Mouse (Mus musculus) embryo, embryonic 9.5 days (tissue): Measurements from ENCODE around the gene 1700028P14Rik.

ENCODE experiments used
- DNase-seq: peaks from one replicate; pipeline ENCODE4 v3.0.0-alpha.2; 2017; ENCODE audit errors: extremely low spot score

The 1700028P14Rik gene

DNA sequence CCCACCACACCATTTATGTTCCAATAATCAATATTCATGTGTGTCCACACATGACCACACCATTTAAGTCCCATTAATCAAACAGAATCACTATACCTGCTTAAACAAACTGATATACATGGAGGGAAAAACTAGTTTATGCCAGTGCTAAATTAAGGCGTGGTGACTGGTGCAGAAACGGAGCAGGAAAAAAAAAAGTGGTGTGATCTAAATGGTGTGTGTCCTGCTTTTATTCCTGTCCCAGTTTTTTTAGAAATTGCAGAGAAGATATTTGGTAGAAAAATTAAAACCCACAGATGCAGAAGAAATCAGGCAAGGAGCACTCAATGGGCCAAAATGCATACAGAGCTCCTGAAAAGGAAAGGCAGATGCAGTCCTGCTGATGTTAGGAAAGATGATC lies 44.7 kb downstream of the 1700028P14Rik start:
- DNase-seq, result no peak

DNA sequence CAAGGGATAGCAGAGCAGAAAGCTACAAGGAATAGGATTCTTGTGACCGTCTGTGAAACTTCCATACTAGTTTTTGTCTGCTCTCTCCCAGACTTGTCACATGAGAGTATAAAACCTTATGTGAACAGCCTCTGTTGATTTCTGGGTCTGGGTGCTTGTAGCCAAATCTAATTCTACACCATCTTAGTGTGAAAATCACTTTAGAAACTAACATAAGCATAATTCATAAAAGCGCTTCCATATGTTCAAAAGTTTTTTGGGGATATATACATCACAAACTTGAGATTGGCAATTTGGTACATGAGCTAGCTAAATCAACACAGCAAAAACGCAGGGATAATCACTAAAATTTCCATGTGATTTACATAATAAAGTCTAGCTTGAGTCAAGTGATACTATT lies 57.7 kb downstream of the 1700028P14Rik start:
- DNase-seq, result no peak

DNA sequence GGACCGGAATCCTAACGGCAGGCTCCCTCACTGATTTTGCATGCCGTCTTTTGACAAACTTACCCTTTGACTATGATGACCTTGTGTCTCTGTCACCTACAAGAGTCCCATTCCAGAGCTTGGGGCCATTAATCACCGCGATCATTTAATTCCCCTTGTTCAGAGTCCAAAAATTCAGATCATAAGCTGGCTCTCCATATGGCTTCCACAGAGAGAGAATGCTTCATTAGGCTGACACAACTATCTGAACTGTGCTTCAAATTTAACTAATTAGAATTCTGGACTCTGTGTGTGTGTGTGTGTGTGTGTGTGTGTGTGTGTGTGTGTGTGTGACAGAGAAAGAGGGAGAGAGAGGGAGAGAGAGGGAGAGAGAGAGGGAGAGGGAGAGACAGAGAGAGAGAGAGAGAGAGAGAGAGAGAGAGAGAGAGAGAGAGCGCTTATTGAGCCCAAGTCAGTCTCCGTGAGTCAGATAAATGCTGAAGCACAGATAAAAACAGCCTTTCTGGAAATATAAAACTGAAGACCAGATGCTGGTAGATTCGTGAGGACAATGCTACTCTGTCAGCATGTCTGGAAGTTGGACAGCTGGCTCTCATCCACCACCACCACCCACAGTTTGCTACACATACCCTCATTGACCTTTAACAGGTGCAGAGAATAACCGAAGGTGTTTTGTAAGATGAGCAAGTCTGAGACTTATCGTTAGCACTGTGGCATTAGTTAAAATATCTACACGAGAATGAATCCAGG lies 73.8 kb downstream of the 1700028P14Rik start:
- DNase-seq, result no peak

DNA sequence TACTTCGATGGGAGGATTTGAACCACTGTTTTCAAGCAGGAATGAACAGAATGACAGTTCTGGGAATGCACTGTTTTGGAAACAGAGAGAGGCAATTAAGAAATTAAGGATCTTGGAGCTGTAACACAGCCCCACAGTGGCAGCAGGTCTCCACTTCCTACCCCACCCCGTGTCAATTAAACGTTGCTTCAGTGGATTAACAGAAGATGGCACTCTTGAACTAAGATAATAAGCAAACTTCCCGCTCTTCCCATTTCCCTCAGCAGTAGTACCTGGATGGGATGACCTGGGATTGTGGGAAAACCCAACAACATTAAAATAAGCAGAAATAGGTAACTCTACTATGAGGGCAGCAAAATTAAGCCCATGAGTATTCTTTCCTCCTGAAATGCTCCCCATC lies 75.9 kb downstream of the 1700028P14Rik start:
- DNase-seq, result no peak

DNA sequence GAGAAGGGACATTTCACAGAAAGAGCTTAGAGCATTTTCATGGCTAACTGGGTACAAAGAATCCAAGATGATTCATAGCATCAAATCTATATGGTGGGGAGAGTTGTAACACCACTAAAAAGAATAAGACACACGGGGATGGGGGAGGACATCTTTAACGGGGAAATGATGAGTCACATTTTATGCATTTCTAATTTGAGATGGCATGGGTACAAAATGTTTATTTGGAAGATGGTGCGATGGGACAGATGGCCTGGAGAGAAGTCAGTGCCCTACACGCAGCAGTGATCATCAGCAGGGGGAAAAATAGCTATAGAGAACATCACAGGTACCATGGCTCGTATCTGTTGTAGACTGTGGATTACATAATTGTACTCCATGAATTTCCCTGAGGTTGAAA lies 88.9 kb downstream of the 1700028P14Rik start:
- DNase-seq, result no peak

DNA sequence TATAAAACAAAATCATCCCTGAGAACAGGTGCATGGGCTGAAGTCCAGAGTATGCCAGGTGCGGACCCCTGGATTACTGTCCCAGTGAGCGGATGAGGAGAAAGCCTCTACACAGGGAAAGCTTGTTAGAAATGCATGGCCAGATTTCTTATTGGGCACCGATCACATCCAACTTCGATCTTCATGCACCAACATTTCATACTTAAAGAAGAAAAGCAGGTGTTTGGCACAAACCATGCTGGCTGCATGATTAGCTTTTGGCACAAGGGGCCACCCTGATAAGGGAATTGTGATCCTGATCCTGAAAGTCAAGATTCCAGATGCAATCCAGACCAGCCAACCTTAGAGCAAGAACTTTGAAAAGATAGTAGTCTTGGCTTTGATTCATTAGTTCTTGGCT lies 90.0 kb downstream of the 1700028P14Rik start:
- DNase-seq, result no peak

DNA sequence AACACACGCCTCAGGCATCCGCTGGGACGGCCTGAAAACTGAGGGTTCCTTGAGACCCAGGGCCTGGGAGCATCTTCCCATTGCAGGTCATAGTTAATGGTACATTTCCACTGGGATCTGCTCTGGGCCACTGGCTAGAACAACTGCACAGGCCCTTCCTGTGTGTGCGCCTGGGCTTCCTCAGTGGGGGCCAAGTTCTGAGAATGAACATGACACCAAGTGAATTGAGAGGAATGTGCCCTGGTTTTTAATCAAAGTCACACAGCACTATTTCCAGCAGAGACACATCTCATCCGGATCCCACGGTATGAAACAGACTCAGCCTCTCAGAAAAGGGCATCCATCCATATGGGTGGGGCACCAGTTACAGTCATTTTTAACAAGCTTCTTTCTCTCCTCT lies 90.6 kb downstream of the 1700028P14Rik start:
- DNase-seq, result no peak

DNA sequence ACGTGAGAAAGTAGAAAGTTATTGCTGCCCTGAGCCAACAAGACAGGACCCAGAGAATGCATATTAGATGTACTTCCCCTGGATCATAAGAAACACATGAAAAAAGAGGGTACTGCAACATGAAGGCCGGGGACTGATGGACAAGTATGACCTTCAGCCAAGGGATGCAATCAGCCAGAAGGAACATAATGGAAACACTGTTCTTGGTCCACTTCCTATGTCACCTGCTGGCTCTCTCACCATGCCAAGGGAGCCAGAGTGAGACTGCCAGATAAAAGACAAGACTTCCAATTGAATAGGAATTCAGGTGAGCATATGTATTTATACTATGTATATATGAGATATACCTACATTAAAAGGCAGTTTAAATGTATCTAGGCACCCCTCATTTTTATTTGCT lies 99.2 kb downstream of the 1700028P14Rik start:
- DNase-seq, result no peak

DNA sequence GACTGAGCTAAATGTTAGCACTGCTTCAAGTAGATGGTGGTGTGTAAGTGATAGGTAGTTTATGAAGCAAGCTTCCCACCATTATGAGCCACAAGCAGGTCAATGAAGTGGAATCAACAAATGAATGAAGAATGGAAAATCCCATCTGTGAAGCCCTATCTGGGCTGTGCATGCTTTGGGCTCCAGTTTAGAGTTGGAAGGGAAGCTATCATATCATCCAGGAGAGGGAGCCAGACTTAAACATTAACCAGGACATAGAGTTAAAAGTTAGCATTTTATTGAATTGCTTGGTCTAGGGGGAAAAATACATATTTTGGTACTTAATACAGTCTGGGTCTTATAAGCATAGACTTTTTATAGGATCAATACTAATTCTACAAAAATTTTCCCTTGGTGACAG lies 107.0 kb downstream of the 1700028P14Rik start:
- no peak for DNase-seq

DNA sequence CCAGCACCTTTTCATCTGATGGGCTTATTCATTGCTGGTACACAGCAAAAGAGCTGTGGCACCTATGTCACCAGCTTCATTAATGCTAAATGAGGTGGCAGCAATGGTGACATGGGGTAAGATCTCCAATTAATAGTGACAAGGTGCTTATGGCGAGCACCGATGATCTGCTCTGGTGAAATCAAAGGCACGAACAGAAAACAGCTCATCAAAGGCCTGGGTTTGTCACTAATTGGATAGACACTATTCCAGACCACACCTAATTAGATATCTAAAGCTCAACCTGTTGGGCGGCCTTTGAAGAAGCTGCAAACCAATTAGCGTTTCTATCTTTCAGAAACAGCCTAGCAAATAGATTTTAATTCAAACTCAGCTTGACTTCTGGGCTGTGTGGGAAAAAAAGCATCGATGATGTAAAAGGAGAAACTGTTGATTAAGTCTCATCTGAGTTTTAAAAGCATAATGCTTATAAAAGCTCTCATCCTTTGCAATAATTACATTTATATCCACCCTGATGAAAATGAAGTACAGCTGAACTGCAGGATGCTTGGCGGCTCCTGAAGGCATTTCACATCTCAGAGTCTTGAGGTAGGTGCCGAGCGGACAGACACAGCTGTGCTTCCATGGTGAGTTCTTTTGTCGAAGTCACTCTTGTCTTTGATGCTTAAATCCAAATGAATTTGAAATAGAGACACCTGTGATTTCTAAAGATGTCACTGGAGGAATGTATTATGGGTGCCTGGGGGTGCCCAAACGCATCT lies 109.2 kb downstream of the 1700028P14Rik start:
- DNase-seq, result no peak

DNA sequence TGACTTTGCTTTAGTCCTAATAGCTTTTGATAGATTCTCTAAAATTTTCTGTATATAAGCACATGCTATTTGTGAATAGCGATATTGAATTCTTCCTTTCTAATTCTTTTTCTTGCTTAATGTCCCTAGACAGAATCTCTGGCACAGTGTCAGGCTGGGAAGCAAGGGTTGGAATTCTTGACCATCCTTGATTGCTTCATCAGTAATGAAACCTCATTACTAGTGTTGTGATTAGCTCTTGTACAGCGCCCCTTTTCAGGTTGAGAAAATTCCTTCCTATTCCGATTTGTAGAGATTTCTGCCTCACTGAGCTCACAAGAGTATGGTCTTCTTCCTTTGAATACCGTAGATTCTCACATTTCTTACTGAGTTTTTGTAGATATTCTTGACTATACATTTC lies 109.9 kb downstream of the 1700028P14Rik start:
- no peak for DNase-seq

DNA sequence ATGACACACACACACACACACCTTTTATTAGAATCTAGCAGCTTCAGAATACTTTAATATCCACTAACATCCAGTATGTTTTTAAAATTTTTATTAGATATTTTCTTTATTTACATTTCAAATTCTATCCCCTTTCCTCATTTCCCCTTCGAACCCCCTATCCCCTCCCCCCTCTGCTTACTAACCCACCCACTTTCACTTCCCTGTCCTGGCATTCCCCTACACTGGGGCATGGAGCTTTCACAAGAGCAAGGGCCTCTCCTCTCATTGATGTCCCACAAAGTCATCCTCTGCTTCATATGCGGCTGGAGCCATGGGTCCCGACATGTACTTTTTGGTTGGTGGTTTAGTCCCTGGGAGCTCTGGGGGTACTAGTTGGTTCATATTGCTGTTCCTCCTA lies 116.9 kb downstream of the 1700028P14Rik start:
- no peak for DNase-seq

DNA sequence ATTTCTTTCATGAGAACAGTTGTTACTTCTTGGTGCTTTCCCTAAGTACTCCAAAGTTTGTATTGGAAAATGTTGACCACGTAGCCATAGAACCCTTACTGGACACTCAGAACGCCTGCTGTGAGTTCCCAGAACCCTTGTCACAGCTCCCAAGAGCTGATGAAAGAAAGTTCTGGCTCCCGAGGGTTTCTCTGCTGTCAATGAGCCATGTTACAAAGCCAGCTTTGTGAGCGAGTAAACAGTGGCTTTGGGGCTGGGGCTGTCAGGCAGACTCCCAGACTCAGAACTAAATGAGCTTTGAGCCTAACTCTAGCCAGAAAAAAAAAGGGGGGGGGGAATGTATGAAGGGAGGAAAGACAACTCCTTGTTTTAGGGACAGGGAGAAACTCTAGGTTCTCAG lies 120.7 kb downstream of the 1700028P14Rik start:
- DNase-seq, result no peak

DNA sequence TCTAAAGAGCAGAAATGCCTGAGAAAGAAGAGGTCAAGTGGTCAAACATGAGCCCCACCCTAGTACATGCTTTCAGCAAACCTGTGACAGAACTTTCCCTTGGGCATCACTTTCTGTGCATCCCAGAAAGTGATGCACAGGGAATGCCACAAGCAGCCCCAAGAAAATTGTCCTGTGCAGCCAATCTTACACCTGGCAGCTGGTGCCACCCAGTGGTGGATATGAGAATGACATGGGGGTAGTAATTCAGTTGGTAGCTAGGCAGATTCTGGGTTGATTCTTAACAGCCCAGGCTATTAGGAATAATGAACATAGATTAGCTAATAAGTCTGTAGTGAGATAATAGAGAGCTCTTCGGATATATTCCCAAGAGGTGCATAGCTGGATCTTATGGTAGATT lies 128.9 kb downstream of the 1700028P14Rik start:
- peak; percentile 70 for DNase-seq

DNA sequence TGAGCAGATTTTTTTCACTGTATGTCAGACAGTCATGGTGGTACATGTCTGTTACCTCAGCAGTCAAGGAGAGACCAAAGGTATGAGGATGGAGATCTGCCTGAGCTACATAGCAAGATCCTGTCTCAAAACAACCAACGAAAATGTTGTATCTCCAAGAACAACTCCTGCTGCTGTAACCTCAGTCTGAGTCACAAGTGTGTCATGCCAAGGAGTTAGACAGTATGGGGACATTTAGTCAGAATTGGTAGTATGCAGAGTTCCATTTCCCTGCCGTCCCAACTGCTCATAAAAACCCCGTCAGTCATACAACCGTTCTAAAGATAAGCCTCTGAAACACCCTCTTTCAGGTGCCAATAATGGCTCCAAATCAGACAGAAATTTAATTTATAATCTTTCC lies 130.8 kb downstream of the 1700028P14Rik start:
- no peak for DNase-seq

DNA sequence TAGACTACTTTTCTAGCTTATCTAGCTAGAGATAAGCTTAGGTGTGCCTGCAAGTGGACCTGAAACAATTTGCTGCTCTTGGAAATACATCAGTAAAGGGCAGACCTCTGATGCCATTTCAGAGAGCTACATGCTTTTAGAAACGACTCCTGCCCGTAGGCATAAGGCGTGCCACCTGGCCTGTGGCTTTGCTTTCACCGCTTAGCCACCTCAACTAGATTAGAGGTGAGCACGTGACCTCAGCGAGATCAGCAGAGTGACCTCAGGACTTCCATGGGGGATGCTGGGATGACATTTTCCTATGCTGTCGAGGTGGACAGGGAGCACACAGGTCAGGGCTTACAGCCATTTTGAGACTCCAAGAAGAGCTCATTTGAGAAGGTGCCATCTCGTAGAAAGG lies 131.5 kb downstream of the 1700028P14Rik start:
- DNase-seq, result no peak

DNA sequence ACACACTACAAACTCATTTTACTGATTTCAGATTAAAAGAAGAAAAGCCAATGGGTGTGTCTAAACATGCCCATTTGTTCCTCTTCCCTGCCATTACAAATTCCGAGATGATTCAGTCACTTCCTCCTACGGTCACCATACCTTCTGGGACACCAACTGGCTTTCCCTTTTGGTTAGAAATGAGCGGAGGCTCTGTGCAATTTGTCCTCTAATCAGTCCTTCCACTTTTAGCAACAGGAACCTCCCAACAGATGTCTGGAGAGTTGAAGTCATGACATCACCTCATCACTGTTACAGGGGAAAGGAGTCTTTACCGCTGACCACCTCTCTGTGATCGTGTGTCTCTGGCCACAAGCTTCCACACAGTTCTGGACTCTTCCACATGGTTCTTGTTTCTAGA lies 132.0 kb downstream of the 1700028P14Rik start:
- no peak for DNase-seq

DNA sequence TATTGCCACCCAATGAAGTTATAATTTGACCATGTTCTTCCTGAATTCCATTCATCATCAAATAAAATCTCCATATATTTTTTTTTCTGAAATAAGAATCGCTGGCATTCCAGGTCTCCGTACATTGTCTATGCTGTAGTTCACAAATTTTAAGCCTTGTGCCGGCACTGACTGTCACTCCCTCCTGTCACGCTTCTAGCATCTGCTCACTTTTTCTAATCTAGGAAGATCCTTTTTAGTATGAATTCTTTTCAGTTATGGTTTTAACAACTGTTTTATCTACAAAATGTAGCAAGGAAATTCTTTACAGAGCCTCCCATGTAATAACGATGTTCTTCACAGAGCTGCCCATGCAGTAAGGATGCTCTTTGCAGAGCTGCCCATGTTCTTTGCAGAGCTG lies 134.1 kb downstream of the 1700028P14Rik start:
- no peak for DNase-seq

DNA sequence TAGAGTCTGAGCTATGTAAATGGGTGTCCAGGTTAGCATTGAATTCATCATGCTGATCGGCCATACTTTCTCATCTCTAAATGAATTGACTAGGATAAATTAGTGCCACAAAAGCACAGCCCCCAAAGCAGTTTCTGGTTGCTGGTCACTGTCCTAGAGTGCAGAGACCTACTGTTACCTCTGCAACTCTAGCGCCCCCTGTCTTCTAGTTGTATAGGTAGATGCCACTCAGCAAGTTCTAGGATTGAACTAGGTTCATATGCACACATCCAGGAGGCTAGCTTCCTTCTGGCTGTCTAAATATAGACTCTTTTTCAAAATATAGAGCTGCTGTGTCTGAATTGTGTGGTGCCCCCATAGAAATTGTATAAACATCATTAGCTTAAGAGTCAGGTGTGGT lies 141.3 kb downstream of the 1700028P14Rik start:
- no peak for DNase-seq
